Mouse (Mus musculus): Measurements from ENCODE around the gene Pla2g12a.

GRCm38 (mm10) chr3:129941291-129941690 lies 62.9 kb downstream of the Pla2g12a start:
- TF ChIP-seq CTCF (IDR thresholded peaks at IDR 0.05; ENCODE audit: low read depth) = no peak
- TF ChIP-seq EP300 (IDR thresholded peaks at IDR 0.05; ENCODE audit: low read depth) = no peak

Data from liver, postnatal 0 days (tissue).